Mouse (Mus musculus): ENCODE results near the gene Kcnh2. TPM values are rescaled to one million over a fixed set of nuclear protein-coding genes. Genes with fewer than 3 reads are reported as not detected.
"Not testable (repeated sequence)": the region's sequence is repeated elsewhere in the genome, so short reads cannot be mapped to it uniquely, and the experiment has no call there.

Gene Kcnh2
- 1 to 10 TPM; 1.8 to 4.2 TPM for total RNA-seq (2021)
- long read RNA-seq, experiment 1, partial matches to known transcripts, result 0 of 2 reads
- long read RNA-seq, experiment 1, other reads (novel, unspliced or antisense), result 1 of 2 reads
- long read RNA-seq, experiment 2, partial matches to known transcripts, result 1 of 6 reads
- long read RNA-seq, experiment 2, other reads (novel, unspliced or antisense), result 1 of 6 reads

- intact Hi-C loops (cut with DNase I; ENCODE audit: low total_unique reads), result no loop called here
- DNase-seq, result no peak
Measured at GRCm38 (mm10) chr5:24351278-24351677, at the start of gene Kcnh2. Kcnh2 (minus strand) TSS chr5:24351604.

DNA sequence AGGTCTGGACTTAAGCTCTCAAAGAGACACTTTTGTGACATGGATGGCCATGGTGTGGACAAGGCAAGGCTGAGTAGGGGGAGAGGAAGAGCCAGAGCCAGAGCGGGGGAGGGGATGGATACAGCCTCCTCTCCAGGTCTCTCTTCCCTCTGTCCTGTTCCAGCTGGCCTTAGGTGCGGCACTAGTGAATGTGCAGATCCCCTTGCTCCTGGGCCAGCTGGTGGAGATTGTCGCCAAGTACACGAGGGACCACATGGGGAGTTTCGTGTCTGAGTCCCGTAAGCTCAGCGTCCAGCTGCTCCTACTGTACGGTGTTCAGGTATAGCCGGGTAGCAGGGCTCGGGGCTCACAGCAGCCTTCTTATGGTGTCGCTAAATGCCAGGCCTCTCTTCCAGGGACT is 49.0 kb upstream of the Kcnh2 start:
- intact Hi-C loops (cut with DNase I; ENCODE audit: low total_unique reads), result no loop called here

GRCm38 (mm10) chr5:24399686-24400085 is 48.3 kb upstream of the Kcnh2 start:
- intact Hi-C loops (cut with DNase I; ENCODE audit: low total_unique reads), result no loop called here
- no peak for DNase-seq

More for the DNA sequence above, 49.0 kb upstream of the Kcnh2 start:
- no peak for DNase-seq

DNA sequence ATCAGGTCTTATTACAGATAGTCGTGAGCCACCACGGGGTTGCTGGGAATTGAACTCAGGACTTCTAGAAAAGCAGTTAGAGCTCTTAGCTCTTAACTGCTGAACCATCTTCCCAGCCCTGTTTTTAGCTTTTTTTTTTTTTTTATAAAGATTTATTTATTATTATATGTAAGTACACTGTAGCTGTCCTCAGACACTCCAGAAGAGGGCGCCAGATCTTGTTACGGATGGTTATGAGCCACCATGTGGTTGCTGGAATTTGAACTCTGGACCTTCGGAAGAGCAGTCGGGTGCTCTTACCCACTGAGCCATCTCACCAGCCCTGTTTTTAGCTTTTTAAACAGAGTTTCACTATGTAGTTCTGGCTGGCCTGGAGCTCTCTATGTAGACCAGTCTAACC is 44.9 kb upstream of the Kcnh2 start:
- intact Hi-C loops (cut with DNase I; ENCODE audit: low total_unique reads), result not testable (repeated sequence)

GRCm38 (mm10) chr5:24394165-24394894 is 42.9 kb upstream of the Kcnh2 start:
- intact Hi-C loops (cut with DNase I; ENCODE audit: low total_unique reads), result no loop called here
- peak; percentile 93 for DNase-seq

More for the DNA sequence above, 44.9 kb upstream of the Kcnh2 start:
- not testable (repeated sequence) for DNase-seq

GRCm38 (mm10) chr5:24393392-24393997 is 42.1 kb upstream of the Kcnh2 start, which contains the start of gene Abcb8:
Abcb8 (plus strand) TSS chr5:24393663.
- intact Hi-C loops (cut with DNase I; ENCODE audit: low total_unique reads), result no loop called here
- DNase-seq, result peak; percentile 85

DNA sequence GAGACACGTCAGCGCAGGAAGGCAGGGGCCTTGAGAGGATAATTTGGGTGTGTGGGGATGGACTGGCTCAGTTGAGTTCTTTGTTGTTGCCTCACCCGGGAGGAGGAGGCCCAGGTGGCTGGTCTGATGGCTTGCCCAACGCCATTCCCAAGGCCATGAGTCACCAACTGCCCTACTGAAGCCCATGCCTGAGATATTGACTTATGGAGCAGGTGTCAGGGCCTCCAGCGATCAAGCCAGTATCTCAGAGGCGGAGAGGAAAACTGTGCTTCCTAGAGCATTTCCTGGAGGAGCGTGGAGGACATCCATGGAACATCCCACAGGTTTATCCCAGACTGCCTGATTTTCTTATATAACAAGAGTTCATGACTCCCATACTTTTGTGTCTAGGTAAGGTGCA is 41.3 kb upstream of the Kcnh2 start:
- no peak for DNase-seq
- intact Hi-C loops (cut with DNase I; ENCODE audit: low total_unique reads), result no loop called here

- DNase-seq, result no peak
- intact Hi-C loops (cut with DNase I; ENCODE audit: low total_unique reads), result no loop called here
Measured at GRCm38 (mm10) chr5:24391864-24392263, 40.5 kb upstream of the Kcnh2 start, which contains the start of gene Atg9b. Atg9b (minus strand) TSS chr5:24392143.

GRCm38 (mm10) chr5:24389658-24390020 is 38.2 kb upstream of the Kcnh2 start:
- DNase-seq, result no peak
- intact Hi-C loops (cut with DNase I; ENCODE audit: low total_unique reads), result no loop called here

DNA sequence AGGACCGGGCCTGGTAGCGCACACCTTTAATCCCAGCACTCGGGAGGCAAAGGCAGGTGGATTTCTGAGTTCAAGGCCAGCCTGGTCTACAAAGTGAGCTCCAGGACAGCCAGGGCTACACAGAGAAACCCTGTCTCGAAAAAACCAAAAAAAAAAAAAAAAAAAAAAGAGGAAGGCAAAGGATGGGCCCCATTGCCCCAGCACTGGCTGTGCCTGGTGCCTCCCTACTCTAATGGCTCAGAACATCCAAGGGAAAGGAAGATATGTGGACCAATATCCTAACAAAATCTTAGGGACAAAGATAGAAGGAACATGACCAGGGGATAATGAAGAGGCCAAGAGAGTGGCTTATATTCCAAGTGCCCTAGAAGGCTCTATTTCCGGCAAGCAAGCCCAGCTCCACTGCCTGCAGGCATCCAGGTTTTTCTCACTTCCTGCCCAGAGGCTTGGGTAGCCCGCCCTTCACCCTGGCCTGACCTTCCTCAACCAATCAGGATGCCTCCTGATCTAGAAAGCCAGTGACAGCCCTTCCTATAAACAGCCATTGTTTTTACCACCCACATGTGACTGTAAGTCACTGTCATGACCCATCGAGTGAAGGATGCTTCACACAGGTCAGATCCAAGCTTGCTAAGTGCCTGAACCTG is 37.7 kb upstream of the Kcnh2 start:
- intact Hi-C loops (cut with DNase I; ENCODE audit: low total_unique reads), result no loop called here
- no peak for DNase-seq

- no peak for DNase-seq
- intact Hi-C loops (cut with DNase I; ENCODE audit: low total_unique reads), result no loop called here
Measured at GRCm38 (mm10) chr5:24388246-24388915, 37.0 kb upstream of the Kcnh2 start.

DNA sequence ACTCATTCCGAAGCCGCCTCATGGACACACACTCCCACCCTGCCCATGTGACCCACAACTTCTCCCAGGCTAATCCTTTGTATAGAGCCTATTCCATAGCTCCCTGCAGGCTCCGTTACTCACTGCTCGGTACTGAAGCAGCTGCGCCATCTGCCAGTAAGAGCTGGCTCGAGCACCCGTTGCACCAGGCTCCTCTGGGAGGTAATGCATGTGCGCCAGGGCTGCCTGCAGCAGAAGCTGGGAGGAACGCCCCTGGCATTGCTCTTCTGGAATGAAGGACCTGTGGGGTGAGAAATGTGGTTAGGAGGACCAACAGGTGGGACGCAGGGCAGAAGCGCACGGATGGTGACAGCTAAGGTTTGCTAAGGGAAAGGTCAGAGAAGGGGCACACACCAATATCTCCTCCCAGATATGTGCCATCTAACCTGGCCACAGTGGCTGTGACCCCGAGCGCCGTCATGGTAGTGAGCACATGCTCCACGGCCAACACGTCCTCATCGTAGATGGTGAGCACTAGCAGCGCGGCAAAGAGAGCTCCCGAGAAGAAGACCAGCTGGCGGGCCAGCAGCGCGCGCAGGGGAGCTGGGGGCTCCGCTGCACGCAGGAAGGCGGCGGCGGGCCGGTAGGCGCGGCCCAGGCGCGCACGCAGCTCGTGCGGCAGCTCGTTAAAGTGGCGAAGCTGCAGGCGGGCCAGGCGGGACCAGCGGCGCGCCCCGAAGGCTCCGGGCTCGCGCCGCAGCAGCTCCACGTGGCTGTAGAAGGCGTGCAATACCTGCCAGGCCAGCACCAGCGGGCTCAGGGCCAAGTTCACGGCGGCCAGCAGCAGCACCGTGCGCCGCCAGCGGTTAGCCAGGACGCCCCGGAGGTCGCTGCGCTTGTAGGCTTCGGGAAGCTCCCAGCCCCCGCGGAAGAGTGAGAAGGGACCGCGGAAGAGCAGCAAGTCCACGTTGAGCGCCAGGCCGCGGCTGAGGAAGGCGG is 36.1 kb upstream of the Kcnh2 start:
- intact Hi-C loops (cut with DNase I; ENCODE audit: low total_unique reads), result no loop called here
- peak; percentile 59 for DNase-seq

- DNase-seq, result no peak
- intact Hi-C loops (cut with DNase I; ENCODE audit: low total_unique reads), result no loop called here
Measured at GRCm38 (mm10) chr5:24385887-24386550, 34.6 kb upstream of the Kcnh2 start.

DNA sequence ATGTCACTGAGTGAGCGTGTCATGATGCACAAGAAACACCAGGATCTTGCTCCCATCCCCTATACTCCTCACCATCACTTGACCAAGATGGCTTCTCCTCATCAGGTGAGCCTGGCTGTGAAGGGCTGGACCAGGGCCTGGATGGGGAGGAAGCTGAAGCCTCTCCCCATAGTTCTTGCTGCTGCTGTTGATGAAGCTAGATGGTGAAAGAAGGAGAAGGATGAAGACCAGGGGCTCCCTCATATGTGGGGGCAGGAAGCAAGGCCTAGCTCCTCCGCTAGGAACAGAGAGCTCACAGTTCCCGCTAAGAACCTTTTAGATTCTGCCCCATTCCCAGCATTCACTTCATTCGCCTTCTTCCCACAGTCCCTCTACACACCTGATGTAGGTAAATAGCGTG is 34.0 kb upstream of the Kcnh2 start:
- DNase-seq, result no peak

DNA sequence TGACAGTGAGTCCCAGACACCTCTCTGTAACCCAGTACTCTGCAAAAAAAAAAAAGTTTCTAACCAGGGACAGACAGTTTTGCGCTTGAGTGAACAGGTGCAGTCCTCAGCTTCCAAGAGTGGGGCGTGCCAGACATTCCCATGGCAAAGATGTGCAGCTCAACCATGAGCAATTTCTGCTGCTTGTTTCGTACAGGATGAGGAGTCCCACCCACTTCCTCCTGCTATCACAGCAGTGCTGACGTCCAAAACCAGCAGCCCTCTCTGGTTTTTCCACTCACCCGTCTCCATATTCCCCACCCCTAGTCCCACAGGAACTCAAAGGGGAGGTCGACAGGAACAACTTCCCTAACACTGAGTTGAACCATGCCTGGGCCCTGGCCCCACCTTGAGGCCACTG is 33.0 kb upstream of the Kcnh2 start:
- intact Hi-C loops (cut with DNase I; ENCODE audit: low total_unique reads), result no loop called here
- DNase-seq, result no peak

More for the DNA sequence above, 34.0 kb upstream of the Kcnh2 start:
- intact Hi-C loops (cut with DNase I; ENCODE audit: low total_unique reads), result no loop called here

DNA sequence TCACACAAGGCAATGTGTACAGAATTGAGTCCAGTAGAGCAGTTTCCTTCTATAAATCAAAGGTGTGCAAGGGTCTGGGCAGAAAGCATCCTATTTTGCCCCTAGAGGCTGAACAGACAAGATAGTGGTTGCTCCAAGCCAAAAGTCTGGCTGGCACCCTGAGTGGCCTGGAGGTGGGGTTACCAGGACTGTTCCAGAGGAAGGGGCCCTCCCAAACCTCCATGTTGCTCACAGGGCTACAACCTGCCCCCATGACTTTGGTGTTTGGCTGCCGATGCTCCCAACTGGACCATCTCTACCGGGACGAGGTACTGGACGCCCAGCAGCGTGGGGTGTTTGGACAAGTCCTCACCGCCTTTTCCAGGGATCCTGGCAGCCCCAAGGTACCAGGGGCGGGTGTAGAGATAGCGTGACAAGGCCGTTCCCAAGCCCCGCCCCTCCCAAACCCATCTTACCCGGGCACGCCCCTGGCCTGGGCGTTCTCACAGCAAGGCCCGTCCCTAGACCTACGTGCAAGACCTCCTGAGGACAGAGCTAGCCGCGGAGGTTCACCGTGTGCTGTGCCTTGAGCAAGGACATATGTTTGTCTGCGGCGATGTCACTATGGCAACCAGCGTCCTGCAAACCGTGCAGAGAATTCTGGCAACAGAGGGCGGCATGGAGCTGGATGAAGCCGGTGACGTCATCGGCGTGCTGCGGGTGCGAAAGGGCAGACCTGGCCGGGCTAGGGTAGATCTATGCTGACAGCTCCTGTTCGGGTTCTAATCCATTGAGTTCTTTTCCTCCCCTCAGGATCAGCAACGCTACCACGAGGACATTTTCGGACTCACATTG is 31.8 kb upstream of the Kcnh2 start:
- intact Hi-C loops (cut with DNase I; ENCODE audit: low total_unique reads), result no loop called here
- DNase-seq, result peak; percentile 83

DNA sequence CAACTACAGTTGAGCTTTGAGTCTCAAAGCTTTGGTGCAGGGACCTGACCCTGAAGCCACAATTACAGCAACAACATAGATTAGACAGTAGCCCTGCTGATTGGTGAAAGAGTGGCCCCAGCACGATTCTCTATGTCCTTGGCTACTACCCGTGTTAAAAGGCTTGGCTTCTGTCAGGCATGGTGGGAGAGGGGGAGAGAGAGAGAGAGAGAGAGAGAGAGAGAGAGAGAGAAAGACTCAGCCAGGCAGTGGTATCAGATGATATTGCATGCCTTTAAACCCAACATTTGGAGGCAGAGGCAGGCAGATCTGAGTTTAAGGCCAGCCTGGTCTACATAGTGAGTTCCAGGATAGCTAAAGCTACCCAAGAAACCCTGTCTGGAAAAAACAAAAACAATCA is 30.6 kb upstream of the Kcnh2 start:
- DNase-seq, result no peak
- intact Hi-C loops (cut with DNase I; ENCODE audit: low total_unique reads), result no loop called here
